Mouse (Mus musculus) liver, embryonic 14.5 days (tissue): ENCODE data around the gene Zfp455. TPM values are rescaled to one million over a fixed set of nuclear protein-coding genes. Genes with fewer than 3 reads are reported as not detected.

Source experiments
- ATAC-seq: fragments of 200-750 bp; cut with Nextera tagmentation; 2 replicates; pipeline ENCODE4 v1.8.0; 2017; ENCODE audit warnings: moderate number of reproducible peaks, mild to moderate bottlenecking, moderate library complexity; ENCODE audit not compliant: insufficient read depth
- DNase-seq, 3 experiments: peaks; one replicate each; pipeline ENCODE4 v3.0.0-alpha.2; 2012 to 2013; ENCODE audit warnings: low read depth in 3 of 3, low spot score in 3 of 3
- H3K27ac ChIP-seq: fragments of 300-500 bp; sonication (generic); 2 replicates; pipeline ENCODE4 v1.5.1; 2014; ENCODE audit warnings: moderate library complexity, mild to moderate bottlenecking, control low read depth, inconsistent platforms
- H3K27me3 ChIP-seq: fragments of 300-500 bp; sonication (generic); 2 replicates; pipeline ENCODE4 v1.6.1; 2014; ENCODE audit warnings: mild to moderate bottlenecking, low read length, moderate library complexity; ENCODE audit not compliant: control insufficient read depth, insufficient read depth
- H3K36me3 ChIP-seq: fragments of 300-500 bp; sonication (generic); replicated peaks from 2 replicates; pipeline ENCODE4 v1.6.1; 2014; ENCODE audit warnings: low read depth; ENCODE audit not compliant: control insufficient read depth, insufficient read depth
- H3K4me1 ChIP-seq, 2 experiments: fragments of 200-500 bp in 1 of 2; fragments of 300-500 bp in 1 of 2; sonication (generic) in 1 of 2; replicated peaks; 2 replicates each; pipeline ENCODE4 v1.6.1; 2012 to 2014; ENCODE audit warnings: antibody characterized with exemption in 1 of 2, inconsistent platforms in 1 of 2, low read length in 1 of 2; ENCODE audit not compliant: control insufficient read depth in 2 of 2, insufficient read depth in 2 of 2
- H3K4me2 ChIP-seq: fragments of 300-500 bp; sonication (generic); 2 replicates; pipeline ENCODE4 v1.6.1; 2014; ENCODE audit warnings: low read depth, mild to moderate bottlenecking, control low read depth, moderate library complexity
- H3K4me3 ChIP-seq, 2 experiments: fragments of 200-500 bp in 1 of 2; fragments of 300-500 bp in 1 of 2; sonication (generic) in 1 of 2; 2 replicates each; pipeline ENCODE4 v1.5.1; 2012 to 2014; ENCODE audit warnings: low read depth in 2 of 2, low read length in 2 of 2, mild to moderate bottlenecking in 2 of 2, control low read depth in 1 of 2, inconsistent platforms in 1 of 2, moderate library complexity in 1 of 2; ENCODE audit not compliant: insufficient read depth in 1 of 2
- H3K9ac ChIP-seq: fragments of 300-500 bp; sonication (generic); replicated peaks from 2 replicates; pipeline ENCODE4 v1.6.1; 2014; ENCODE audit warnings: mild to moderate bottlenecking, control low read depth, moderate library complexity
- H3K9me3 ChIP-seq: fragments of 300-500 bp; sonication (generic); 2 replicates; pipeline ENCODE4 v1.6.1; 2016; ENCODE audit warnings: low read length, mixed read lengths; ENCODE audit not compliant: control insufficient read depth
- CTCF ChIP-seq: IDR thresholded peaks from 2 replicates; pipeline ENCODE4 v1.5.1; 2016; ENCODE audit warnings: antibody characterized with exemption, low read depth, control low read depth
- EP300 ChIP-seq: IDR thresholded peaks from 2 replicates; pipeline ENCODE4 v1.6.1; 2016; ENCODE audit warnings: antibody characterized with exemption, low read depth
- WGBS: fragments of 180-500 bp; shearing (Covaris S2); extraction: QIAGEN DNeasy Blood & Tissue Kit; methylation state at CpG from one replicate; pipeline ENCODE4 v1.1.7; 2014; ENCODE audit not compliant: insufficient replicate concordance; 5-methylcytosine and 5-hydroxymethylcytosine counted together
- polyA plus RNA-seq, 2 experiments: library from polyadenylated mRNA; depleted of rRNA in 1 of 2; stranded (reverse) in 1 of 2; unstranded in 1 of 2; fragments of >200 nt; fragmentation: Nextera tagmentation in 1 of 2; extraction: Ambion mirVana in 1 of 2; gene quantifications; 2 replicates each; pipeline versions ENCODE4 v1.2.1 to v1.2.3; 2012 to 2014

The Zfp455 gene
- polyA plus RNA-seq, 2 experiments, result 0.18 to 0.27 TPM

GRCm38 (mm10) chr13:67214015-67214607 is 19.8 kb downstream of the Zfp455 start:
- DNase-seq (no peak), ATAC-seq (no peak)
- no peaks in the 10 kb centered on the region for H3K4me1 ChIP-seq
- H3K4me3 ChIP-seq, result no peak overlapping the region
- H3K4me2 ChIP-seq, result no peak overlapping the region
- no peak overlapping the region for H3K9ac ChIP-seq
- H3K27ac ChIP-seq, result no peak overlapping the region
- 40% methylated on average over 4 of the region's 4 CpGs for WGBS
- no peak for TF ChIP-seq EP300
- peak; percentile 29 for TF ChIP-seq CTCF
- no peaks in the 10 kb centered on the region for H3K27me3 ChIP-seq
- H3K36me3 ChIP-seq, result no peaks in the 10 kb centered on the region
- H3K9me3 ChIP-seq, result no peaks in the 10 kb centered on the region

Other genes with a start within 250 kb of the Zfp455 start
- gene Zfp712, start 133.3 kb upstream of the Zfp455 start, polyA plus RNA-seq (2012; rRNA removed), result 0.22 and 0.28 TPM in 2 replicates
- 0.82 and 1.0 TPM in 2 replicates for gene Zfp712, start 133.3 kb upstream of the Zfp455 start, polyA plus RNA-seq (2014; fragmentation: Nextera tagmentation; extraction: Ambion mirVana)
- gene Zfp708, start 96.5 kb upstream of the Zfp455 start, polyA plus RNA-seq (2012; rRNA removed), result 0.39 and 0.63 TPM in 2 replicates
- 0.96 and 1.3 TPM in 2 replicates for gene Zfp708, start 96.5 kb upstream of the Zfp455 start, polyA plus RNA-seq (2014; fragmentation: Nextera tagmentation; extraction: Ambion mirVana)
- gene Gm28557, start 85.9 kb upstream of the Zfp455 start, polyA plus RNA-seq (2012; rRNA removed), result 1.8 and 3.1 TPM in 2 replicates
- gene Gm28557, start 85.9 kb upstream of the Zfp455 start, polyA plus RNA-seq (2014; fragmentation: Nextera tagmentation; extraction: Ambion mirVana), result 1.3 TPM in 2 replicates
- gene Rslcan18, start 78.2 kb upstream of the Zfp455 start, polyA plus RNA-seq (2012; rRNA removed), result 0.13 and 0.20 TPM in 2 replicates
- 0.11 and 0.15 TPM in 2 replicates for gene Rslcan18, start 78.2 kb upstream of the Zfp455 start, polyA plus RNA-seq (2014; fragmentation: Nextera tagmentation; extraction: Ambion mirVana)
- 0.14 and 0.33 TPM in 2 replicates for gene Zfp759, start 72.8 kb upstream of the Zfp455 start, polyA plus RNA-seq (2012; rRNA removed)
- 0.38 and 0.56 TPM in 2 replicates for gene Zfp759, start 72.8 kb upstream of the Zfp455 start, polyA plus RNA-seq (2014; fragmentation: Nextera tagmentation; extraction: Ambion mirVana)
- gene Rsl1, start 21.3 kb upstream of the Zfp455 start, polyA plus RNA-seq (2012; rRNA removed), result 0.89 and 1.1 TPM in 2 replicates
- gene Rsl1, start 21.3 kb upstream of the Zfp455 start, polyA plus RNA-seq (2014; fragmentation: Nextera tagmentation; extraction: Ambion mirVana), result 0.82 and 1.5 TPM in 2 replicates
- 0.27 and 0.49 TPM in 2 replicates for gene Zfp458, start 84.0 kb downstream of the Zfp455 start, polyA plus RNA-seq (2012; rRNA removed)
- 0.28 and 0.34 TPM in 2 replicates for gene Zfp458, start 84.0 kb downstream of the Zfp455 start, polyA plus RNA-seq (2014; fragmentation: Nextera tagmentation; extraction: Ambion mirVana)
- gene Zfp457, start 112.0 kb downstream of the Zfp455 start, polyA plus RNA-seq (2012; rRNA removed), result 0.42 and 0.44 TPM in 2 replicates
- 0.24 TPM in 1 of 2 replicates, not detected in the other for gene Zfp457, start 112.0 kb downstream of the Zfp455 start, polyA plus RNA-seq (2014; fragmentation: Nextera tagmentation; extraction: Ambion mirVana)
- 0.79 and 1.3 TPM in 2 replicates for gene Zfp595, start 138.1 kb downstream of the Zfp455 start, polyA plus RNA-seq (2012; rRNA removed)
- 1.1 TPM in 2 replicates for gene Zfp595, start 138.1 kb downstream of the Zfp455 start, polyA plus RNA-seq (2014; fragmentation: Nextera tagmentation; extraction: Ambion mirVana)
- gene Gm28044, start 166.0 kb downstream of the Zfp455 start, polyA plus RNA-seq (2012; rRNA removed), result not detected in 2 replicates
- not detected in 2 replicates for gene Gm28044, start 166.0 kb downstream of the Zfp455 start, polyA plus RNA-seq (2014; fragmentation: Nextera tagmentation; extraction: Ambion mirVana)
- gene Zfp953, start 166.1 kb downstream of the Zfp455 start, polyA plus RNA-seq (2012; rRNA removed), result 0.36 and 0.78 TPM in 2 replicates
- gene Zfp953, start 166.1 kb downstream of the Zfp455 start, polyA plus RNA-seq (2014; fragmentation: Nextera tagmentation; extraction: Ambion mirVana), result 0.77 and 0.89 TPM in 2 replicates
- 0.10 TPM in 1 of 2 replicates, not detected in the other for gene Gm28041, start 181.2 kb downstream of the Zfp455 start, polyA plus RNA-seq (2012; rRNA removed)
- gene Gm28041, start 181.2 kb downstream of the Zfp455 start, polyA plus RNA-seq (2014; fragmentation: Nextera tagmentation; extraction: Ambion mirVana), result 0.19 and 0.34 TPM in 2 replicates
- gene Zfp456, start 181.3 kb downstream of the Zfp455 start, polyA plus RNA-seq (2012; rRNA removed), result 0.19 and 0.22 TPM in 2 replicates
- gene Zfp456, start 181.3 kb downstream of the Zfp455 start, polyA plus RNA-seq (2014; fragmentation: Nextera tagmentation; extraction: Ambion mirVana), result 0.47 and 0.56 TPM in 2 replicates
- gene Zfp429, start 205.3 kb downstream of the Zfp455 start, polyA plus RNA-seq (2012; rRNA removed), result 0.58 and 1.6 TPM in 2 replicates
- 1.5 and 1.7 TPM in 2 replicates for gene Zfp429, start 205.3 kb downstream of the Zfp455 start, polyA plus RNA-seq (2014; fragmentation: Nextera tagmentation; extraction: Ambion mirVana)
- gene Zfp459, start 226.9 kb downstream of the Zfp455 start, polyA plus RNA-seq (2012; rRNA removed), result 0.07 and 0.16 TPM in 2 replicates
- gene Zfp459, start 226.9 kb downstream of the Zfp455 start, polyA plus RNA-seq (2014; fragmentation: Nextera tagmentation; extraction: Ambion mirVana), result 0.17 and 0.42 TPM in 2 replicates